Mouse (Mus musculus) cerebellum, adult 2 months (tissue): ENCODE measurements around the gene Lmntd1.
A peak's percentile ranks its signal among the peaks of the same experiment; 100 is the strongest.

Experiments
- CTCF ChIP-seq: fragments of 200-500 bp; IDR thresholded peaks from 2 replicates; pipeline ENCODE4 v1.5.1; 2011; ENCODE audit warnings: low read depth, mild to moderate bottlenecking, control low read depth, low read length, moderate library complexity, borderline replicate concordance; ENCODE audit not compliant: insufficient read depth
- POLR2A ChIP-seq: fragments of 200-500 bp; IDR thresholded peaks from 2 replicates; pipeline ENCODE4 v1.6.1; 2011; ENCODE audit warnings: low read length, control low read depth, borderline replicate concordance; ENCODE audit not compliant: insufficient read depth

GRCm38 (mm10) chr6:145340657-145341146 is 273.4 kb downstream of the Lmntd1 start:
- TF ChIP-seq CTCF (no peak), POLR2A (peak; percentile 62; the same call in 1 of the 2 replicates)
